Mouse (Mus musculus): ENCODE results near the gene Hmga1. TPM values are rescaled to one million over a fixed set of nuclear protein-coding genes. Genes with fewer than 3 reads are reported as not detected.

Gene Hmga1
- polyA plus RNA-seq, 1 experiment from 2014 or later = 329 TPM

GRCm38 (mm10) chr17:27571315-27571714 is 15.0 kb downstream of the Hmga1 start:
- no peak overlapping the region for H3K27ac ChIP-seq (ENCODE audit: low read depth)
- TF ChIP-seq CTCF (IDR thresholded peaks at IDR 0.05; ENCODE audit: low read depth) = no peak
- no peak overlapping the region for H3K9ac ChIP-seq
- H3K4me3 ChIP-seq (ENCODE audit: low read depth, low read length) = no peak overlapping the region
- H3K36me3 ChIP-seq (ENCODE audit: insufficient read depth) = peaks cover 11% of the 10 kb centered on the region
- WGBS = 64% methylated on average over 8 of the region's 8 CpGs
- DNase-seq (no peak), ATAC-seq (ENCODE audit: insufficient read depth) (no peak)
- no peak overlapping the region for H3K4me2 ChIP-seq
- H3K27me3 ChIP-seq (ENCODE audit: insufficient read depth, low read length) = no peaks in the 10 kb centered on the region
- H3K4me1 ChIP-seq (ENCODE audit: insufficient read depth) = peaks cover 5% of the 10 kb centered on the region; the same call in 1 of the 2 replicates
- H3K9me3 ChIP-seq (ENCODE audit: low read depth, low read length) = no peaks in the 10 kb centered on the region

- ATAC-seq (ENCODE audit: insufficient read depth) (no peak), DNase-seq (no peak)
- H3K9me3 ChIP-seq (ENCODE audit: low read depth, low read length) = no peaks in the 10 kb centered on the region
- no peak for TF ChIP-seq CTCF (IDR thresholded peaks at IDR 0.05; ENCODE audit: low read depth)
- H3K4me2 ChIP-seq = no peak overlapping the region
- H3K36me3 ChIP-seq (ENCODE audit: insufficient read depth) = peaks cover 36% of the 10 kb centered on the region
- no peak overlapping the region for H3K4me3 ChIP-seq (ENCODE audit: low read depth, low read length)
- WGBS = 81% methylated on average over 10 of the region's 10 CpGs
- peaks cover 5% of the 10 kb centered on the region; the same call in 1 of the 2 replicates for H3K4me1 ChIP-seq (ENCODE audit: insufficient read depth)
- H3K9ac ChIP-seq = no peak overlapping the region
- no peak overlapping the region for H3K27ac ChIP-seq (ENCODE audit: low read depth)
- H3K27me3 ChIP-seq (ENCODE audit: insufficient read depth, low read length) = no peaks in the 10 kb centered on the region
These were observed 17.5 kb downstream of the Hmga1 start for GRCm38 (mm10) chr17:27573772-27574320.

GRCm38 (mm10) chr17:27574470-27575115 is 18.3 kb downstream of the Hmga1 start:
- peak; percentile 73 for DNase-seq
- Histone ChIP-seq H3K27ac (ENCODE audit: low read depth) (peak overlapping the region; percentile 30; the same call in 1 of the 2 replicates), H3K9me3 (ENCODE audit: low read depth, low read length) (no peaks in the 10 kb centered on the region), H3K36me3 (ENCODE audit: insufficient read depth) (peaks cover 43% of the 10 kb centered on the region), H3K27me3 (ENCODE audit: insufficient read depth, low read length) (no peaks in the 10 kb centered on the region), H3K4me2 (no peak overlapping the region), H3K4me1 (ENCODE audit: insufficient read depth) (peaks cover 5% of the 10 kb centered on the region; the same call in 1 of the 2 replicates), H3K9ac (no peak overlapping the region), H3K4me3 (ENCODE audit: low read depth, low read length) (no peak overlapping the region)
- peak; percentile 59; the same call in 1 of the 2 replicates for ATAC-seq (ENCODE audit: insufficient read depth)
- WGBS = 80% methylated on average over 16 of the region's 16 CpGs
- TF ChIP-seq CTCF (IDR thresholded peaks at IDR 0.05; ENCODE audit: low read depth) = no peak

- Histone ChIP-seq H3K4me1 (ENCODE audit: insufficient read depth) (peaks cover 5% of the 10 kb centered on the region; the same call in 1 of the 2 replicates), H3K36me3 (ENCODE audit: insufficient read depth) (peaks cover 50% of the 10 kb centered on the region), H3K4me3 (ENCODE audit: low read depth, low read length) (no peak overlapping the region), H3K9me3 (ENCODE audit: low read depth, low read length) (no peaks in the 10 kb centered on the region), H3K27me3 (ENCODE audit: insufficient read depth, low read length) (no peaks in the 10 kb centered on the region), H3K27ac (ENCODE audit: low read depth) (no peak overlapping the region), H3K9ac (no peak overlapping the region), H3K4me2 (no peak overlapping the region)
- 64% methylated on average over 10 of the region's 10 CpGs for WGBS
- TF ChIP-seq CTCF (IDR thresholded peaks at IDR 0.05; ENCODE audit: low read depth) = no peak
- ATAC-seq (ENCODE audit: insufficient read depth) (no peak), DNase-seq (peak; percentile 46)
These were observed 18.9 kb downstream of the Hmga1 start for GRCm38 (mm10) chr17:27575116-27575776.

GRCm38 (mm10) chr17:27576056-27576455 is 19.8 kb downstream of the Hmga1 start:
- Histone ChIP-seq H3K9me3 (ENCODE audit: low read depth, low read length) (no peaks in the 10 kb centered on the region), H3K4me3 (ENCODE audit: low read depth, low read length) (no peak overlapping the region), H3K9ac (no peak overlapping the region), H3K27ac (ENCODE audit: low read depth) (no peak overlapping the region), H3K27me3 (ENCODE audit: insufficient read depth, low read length) (no peaks in the 10 kb centered on the region), H3K4me2 (no peak overlapping the region), H3K4me1 (ENCODE audit: insufficient read depth) (peaks cover 5% of the 10 kb centered on the region; the same call in 1 of the 2 replicates), H3K36me3 (ENCODE audit: insufficient read depth) (peaks cover 58% of the 10 kb centered on the region)
- WGBS = 76% methylated on average over 7 of the region's 7 CpGs
- ATAC-seq (ENCODE audit: insufficient read depth) (no peak), DNase-seq (no peak)
- TF ChIP-seq CTCF (IDR thresholded peaks at IDR 0.05; ENCODE audit: low read depth) = no peak

- H3K36me3 ChIP-seq (ENCODE audit: insufficient read depth) = peaks cover 70% of the 10 kb centered on the region
- no peak overlapping the region for H3K4me2 ChIP-seq
- WGBS = 75% methylated on average over 6 of the region's 6 CpGs
- peaks cover 5% of the 10 kb centered on the region; the same call in 1 of the 2 replicates for H3K4me1 ChIP-seq (ENCODE audit: insufficient read depth)
- no peak overlapping the region for H3K27ac ChIP-seq (ENCODE audit: low read depth)
- no peaks in the 10 kb centered on the region for H3K27me3 ChIP-seq (ENCODE audit: insufficient read depth, low read length)
- 0 out of 2 replicates have a peak, but pooled peaks have one; percentile 38 for ATAC-seq (ENCODE audit: insufficient read depth)
- TF ChIP-seq CTCF (IDR thresholded peaks at IDR 0.05; ENCODE audit: low read depth) = peak; percentile 56
- no peak overlapping the region for H3K9ac ChIP-seq
- H3K9me3 ChIP-seq (ENCODE audit: low read depth, low read length) = no peaks in the 10 kb centered on the region
- no peak overlapping the region for H3K4me3 ChIP-seq (ENCODE audit: low read depth, low read length)
- peak; percentile 52 for DNase-seq
These were observed 21.2 kb downstream of the Hmga1 start for GRCm38 (mm10) chr17:27577468-27577867.

- Histone ChIP-seq H3K4me1 (ENCODE audit: insufficient read depth) (peaks cover 5% of the 10 kb centered on the region; the same call in 1 of the 2 replicates), H3K9me3 (ENCODE audit: low read depth, low read length) (no peaks in the 10 kb centered on the region), H3K27ac (ENCODE audit: low read depth) (no peak overlapping the region), H3K4me2 (no peak overlapping the region), H3K27me3 (ENCODE audit: insufficient read depth, low read length) (no peaks in the 10 kb centered on the region), H3K4me3 (ENCODE audit: low read depth, low read length) (no peak overlapping the region), H3K36me3 (ENCODE audit: insufficient read depth) (peaks cover 79% of the 10 kb centered on the region), H3K9ac (no peak overlapping the region)
- 91% methylated on average over 10 of the region's 10 CpGs for WGBS
- no peak for TF ChIP-seq CTCF (IDR thresholded peaks at IDR 0.05; ENCODE audit: low read depth)
- no peak for DNase-seq
- no peak for ATAC-seq (ENCODE audit: insufficient read depth)
These were observed 22.2 kb downstream of the Hmga1 start for GRCm38 (mm10) chr17:27578487-27578886.

All from lung, embryonic 14.5 days (tissue).